Mouse (Mus musculus): ENCODE measurements around the gene Fermt1. TPM values are rescaled to one million over a fixed set of nuclear protein-coding genes. Genes with fewer than 3 reads are reported as not detected.

Gene Fermt1
- total RNA-seq, 2 experiments from 2014 or later = not detected

DNA sequence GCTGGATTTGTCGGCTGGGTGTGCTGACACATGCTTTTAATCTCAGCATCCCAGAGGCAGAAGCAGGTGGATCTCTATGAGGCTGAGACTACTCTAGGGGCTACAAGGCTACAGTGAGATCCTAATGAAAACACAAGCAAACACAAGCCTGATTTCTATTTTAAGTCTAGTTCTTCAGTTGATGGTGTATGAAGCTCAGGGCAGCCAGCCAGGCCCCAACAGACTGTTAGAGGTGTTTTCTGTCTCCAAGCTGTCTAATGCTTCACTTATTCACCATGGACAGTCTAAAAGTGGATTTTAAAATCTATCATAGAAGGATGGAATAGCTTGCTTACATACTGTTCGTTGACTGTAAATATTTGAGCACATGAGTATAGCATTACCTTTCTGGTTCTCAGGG is 84.2 kb downstream of the Fermt1 start:
- DNase-seq (ENCODE audit: low spot score) = no peak

DNA sequence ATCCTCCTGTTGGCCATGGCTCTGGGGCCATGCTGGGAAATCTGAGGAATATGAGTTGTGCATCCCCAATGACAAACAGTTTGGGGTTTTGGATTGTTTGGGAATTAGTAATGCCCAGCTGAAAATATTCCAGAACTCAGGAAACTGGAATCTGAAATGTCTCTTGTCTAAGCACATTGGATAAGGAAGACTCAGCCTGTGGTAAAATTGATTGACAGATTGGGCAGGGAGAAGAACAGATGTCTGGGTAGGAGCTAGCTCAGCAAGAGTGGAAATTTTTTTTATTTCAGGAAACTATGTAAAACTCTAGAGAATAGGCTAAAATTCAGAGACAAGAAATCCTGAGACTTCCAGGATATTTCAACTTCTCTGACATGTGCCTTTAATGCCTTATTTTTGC is 85.3 kb downstream of the Fermt1 start:
- no peak for DNase-seq (ENCODE audit: low spot score)

DNA sequence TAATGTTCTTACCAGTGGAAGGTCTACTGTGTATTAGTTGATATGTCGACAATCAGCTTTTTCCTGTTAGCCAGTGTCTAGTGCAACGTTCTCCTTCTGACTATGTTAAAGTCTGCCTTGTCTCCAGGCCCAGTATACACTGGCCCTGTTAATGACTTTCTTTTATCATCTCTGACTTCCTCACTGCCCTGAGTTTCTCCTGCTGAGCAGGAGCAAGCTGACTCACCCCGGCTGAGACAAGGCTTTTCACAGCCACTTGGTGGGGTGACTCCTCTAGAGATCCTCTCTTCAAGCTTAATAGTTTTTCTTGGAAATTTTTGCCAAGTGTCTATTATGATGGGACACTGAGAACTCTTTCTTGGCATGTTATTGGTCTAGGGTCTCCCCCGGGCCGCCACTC is 89.4 kb downstream of the Fermt1 start:
- DNase-seq (ENCODE audit: low spot score) = no peak

Other genes starting within 250 kb of the Fermt1 start
- under 1 TPM; 0.09 to 0.14 TPM for gene Chgb, start 164.6 kb downstream of the Fermt1 start, total RNA-seq (2021)
- gene Trmt6, start 129.9 kb downstream of the Fermt1 start, total RNA-seq (2021) = 1 to 10 TPM; 5.1 to 6.8 TPM
- gene Mcm8, start 129.8 kb downstream of the Fermt1 start, total RNA-seq (2021) = 1 to 10 TPM; 1.6 to 1.8 TPM
- gene Crls1, start 99.2 kb downstream of the Fermt1 start, total RNA-seq (2021) = 10 to 100 TPM; 13.4 to 15.8 TPM
- gene Lrrn4, start 65.0 kb downstream of the Fermt1 start, total RNA-seq (2021) = not detected